Mouse (Mus musculus) embryo, embryonic 10.5 days (tissue): ENCODE data around the gene Mdk.

Experiments
- DNase-seq: peaks from one replicate; pipeline ENCODE4 v3.0.0-alpha.2; 2015; ENCODE audit warnings: low spot score

Gene Mdk

DNA sequence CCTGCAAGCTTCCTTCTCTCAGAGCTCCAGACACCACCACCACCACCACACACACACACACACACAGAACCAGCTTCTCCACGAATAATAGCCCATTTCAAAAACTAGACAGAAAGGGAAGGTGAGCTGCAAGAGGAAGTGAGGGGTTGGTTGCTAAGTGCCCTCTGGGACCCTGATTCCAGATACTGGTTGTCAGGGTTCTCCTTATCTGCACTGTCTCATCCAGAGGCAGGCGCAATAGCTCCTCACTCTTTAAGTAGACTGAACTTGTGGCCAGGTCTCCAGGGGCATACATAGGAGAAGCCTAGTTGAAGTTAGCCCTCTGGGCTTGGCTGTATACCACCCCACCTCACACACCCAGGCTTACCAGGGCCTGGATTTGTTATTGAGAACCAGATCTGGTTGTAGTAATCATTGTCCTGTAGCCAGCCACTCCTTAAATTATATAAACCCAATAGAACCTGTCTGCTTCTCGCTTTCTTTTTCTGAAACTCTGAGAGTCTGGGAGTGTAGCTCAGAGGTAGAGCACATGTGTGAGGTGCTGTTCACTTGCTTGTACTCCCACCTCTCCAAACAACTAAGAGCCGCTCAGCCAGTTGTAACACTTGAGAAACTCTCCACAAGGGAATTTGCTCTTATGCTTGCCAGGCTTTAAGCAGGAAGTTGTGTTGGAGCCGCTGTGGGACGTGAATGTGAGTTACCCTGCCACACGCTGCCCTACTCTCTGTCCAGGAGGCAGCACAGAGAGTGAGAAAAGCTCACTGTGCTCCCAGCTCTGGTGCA is 18.6 kb downstream of the Mdk start:
- DNase-seq = no peak

DNA sequence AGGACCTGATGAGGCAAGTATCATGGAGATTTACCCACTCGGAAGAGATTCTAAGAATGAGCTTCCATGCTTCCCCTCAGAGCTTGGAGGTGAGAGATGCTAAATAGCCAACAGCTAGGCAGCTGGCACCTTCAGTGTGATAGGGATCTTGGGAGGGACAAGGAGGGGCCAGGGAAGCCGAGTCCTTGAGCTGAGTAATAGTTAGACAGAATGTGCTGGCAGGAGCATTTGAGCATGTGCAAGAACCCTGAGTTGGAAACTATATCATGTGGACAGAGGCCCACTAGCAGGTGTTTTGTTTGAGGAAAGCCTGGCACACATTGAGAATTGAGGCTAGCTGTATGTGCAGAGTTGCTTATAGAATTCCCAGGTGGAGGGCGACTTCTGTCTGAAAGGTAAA is 19.5 kb downstream of the Mdk start:
- DNase-seq = no peak

DNA sequence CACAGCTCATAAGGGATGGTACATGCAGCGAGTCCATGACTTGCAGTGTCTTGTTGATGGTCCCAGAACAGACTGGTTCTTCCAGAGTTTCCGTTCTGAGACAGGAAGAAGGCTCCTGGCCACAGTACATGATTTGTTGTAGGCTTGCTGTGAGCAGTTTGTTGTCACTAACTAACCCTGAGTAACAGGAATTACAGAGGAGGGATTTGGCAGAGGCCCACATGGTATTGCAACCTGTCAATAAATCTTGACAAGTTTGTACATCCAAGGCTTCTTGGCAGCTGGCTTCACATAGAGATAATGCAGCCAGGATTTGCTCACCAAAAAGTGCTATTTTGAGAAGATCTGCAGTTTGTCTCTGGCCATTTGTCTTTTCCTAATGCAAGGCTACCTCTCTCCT is 26.0 kb downstream of the Mdk start:
- DNase-seq = no peak

DNA sequence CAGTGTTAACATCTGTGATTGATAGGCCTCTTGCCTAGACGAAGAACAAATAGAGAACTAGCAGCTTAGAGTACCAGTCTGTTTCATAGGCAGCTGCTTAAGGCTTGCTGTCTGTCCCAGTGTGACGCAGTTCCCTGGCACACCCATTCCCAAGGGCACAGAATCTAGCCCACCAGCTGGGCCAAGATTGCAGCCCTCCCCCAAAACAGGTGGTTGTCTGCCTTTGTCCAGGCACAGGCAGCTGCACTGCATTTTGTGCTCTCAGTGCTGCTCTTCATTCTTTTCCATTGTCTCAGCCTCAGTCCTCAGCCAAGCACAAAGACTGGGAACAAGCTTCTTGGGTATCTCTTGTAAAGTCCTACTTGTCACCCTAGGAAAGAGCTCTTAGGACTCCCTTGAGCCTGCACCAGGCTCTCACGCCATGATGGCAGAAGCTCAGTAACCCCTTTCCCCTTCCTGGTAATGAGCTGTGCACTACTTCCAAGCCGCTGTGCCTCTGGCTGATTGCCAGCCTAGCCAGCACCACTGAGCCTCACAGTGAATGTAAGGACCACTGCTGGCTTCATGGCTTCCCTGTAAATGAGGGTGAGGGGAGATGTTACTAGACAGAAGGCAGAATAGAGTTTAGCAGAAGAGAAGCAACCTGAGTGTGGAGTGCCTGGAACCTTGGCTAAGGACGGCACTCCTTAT is 27.3 kb downstream of the Mdk start:
- no peak for DNase-seq

DNA sequence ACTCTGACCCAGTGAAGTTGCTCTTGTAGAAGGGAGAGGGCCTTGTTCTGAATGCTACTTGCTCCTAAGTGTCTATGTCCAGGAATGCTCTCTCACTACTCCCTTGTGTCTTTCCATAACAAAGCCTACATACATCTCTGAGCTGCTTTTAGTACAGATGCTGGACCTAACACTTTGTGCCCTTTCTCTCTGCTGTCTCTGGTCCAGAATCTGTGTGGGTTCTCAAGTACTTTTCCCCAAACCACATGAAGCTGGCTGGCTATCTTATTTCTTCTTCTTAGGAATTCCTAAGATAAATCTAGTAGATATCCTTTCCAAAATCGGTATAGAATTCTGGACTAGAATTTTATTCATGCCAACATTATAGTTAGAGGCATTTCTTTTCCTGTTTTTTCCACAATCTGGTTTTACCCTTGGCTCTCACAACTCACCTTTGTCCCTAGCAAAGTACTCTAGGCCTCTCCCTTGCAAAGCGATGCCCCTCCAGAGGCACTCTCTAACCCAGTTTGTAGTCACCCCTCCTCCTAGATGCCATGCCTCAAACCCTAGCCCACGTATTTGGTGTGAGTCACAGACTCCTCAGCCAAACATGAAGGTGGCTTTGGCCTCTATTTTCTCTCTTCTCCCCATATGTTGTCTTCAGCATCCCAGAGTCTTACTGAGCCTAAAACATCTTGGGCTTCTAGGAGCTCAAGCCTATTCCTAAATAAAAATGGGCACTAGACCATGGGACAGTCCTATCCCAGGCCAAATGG is 28.7 kb downstream of the Mdk start:
- DNase-seq = no peak

DNA sequence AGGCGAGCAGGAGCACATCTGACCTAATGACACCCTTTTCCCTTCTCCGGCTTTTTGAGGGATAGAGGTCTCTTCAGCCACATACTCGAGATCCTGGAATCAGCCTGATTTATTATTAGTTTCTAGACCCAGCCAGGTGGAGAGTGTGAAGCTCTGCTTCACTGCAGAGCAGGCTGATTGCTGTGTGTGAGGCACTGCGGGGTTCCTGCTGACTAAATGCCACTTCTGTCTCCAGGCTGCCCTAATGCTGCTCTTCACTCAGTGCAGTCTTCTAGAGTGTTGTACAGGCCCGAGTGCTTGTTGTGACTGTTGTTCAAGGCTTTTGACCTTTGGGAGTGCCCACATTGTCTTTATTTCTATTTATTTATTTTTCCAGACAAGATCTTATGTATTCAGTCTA is 29.8 kb downstream of the Mdk start:
- no peak for DNase-seq

DNA sequence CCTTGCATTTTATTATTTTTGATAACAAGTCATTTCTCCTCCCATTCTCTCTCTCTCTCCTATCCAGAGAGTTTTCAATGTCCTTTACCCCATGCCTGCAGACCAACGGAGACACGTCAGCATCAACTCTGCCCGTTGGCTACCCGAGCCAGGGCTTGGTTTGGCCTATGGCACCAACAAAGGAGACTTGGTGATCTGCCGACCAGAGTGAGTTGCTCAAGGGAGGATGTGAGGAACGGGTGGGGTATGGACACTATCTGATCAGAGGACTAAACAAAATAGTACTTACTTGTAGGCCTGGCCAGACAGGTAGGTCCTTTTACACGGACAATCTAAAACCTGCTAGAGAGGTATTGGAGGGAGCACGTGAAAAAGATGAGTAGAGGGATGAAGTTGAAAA is 31.7 kb downstream of the Mdk start:
- no peak for DNase-seq

DNA sequence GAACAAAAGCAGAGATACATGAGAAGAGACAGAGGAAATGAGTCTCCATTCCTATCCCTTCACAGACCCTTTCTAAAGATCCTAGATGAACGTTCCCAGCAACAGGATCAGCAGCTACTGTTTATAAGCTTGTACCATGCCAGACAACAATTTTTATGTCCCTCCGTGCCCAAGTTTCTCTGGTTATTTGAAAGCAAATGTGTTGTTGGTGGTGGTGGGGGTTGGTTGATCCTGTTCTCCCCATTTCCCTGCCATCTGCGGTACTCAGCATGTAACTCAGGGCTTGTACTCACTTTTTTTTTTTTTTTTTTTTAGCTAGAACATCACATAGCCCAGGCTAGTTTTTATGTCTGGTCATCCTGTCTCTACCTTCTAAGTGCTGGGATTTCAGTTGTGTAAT is 33.0 kb downstream of the Mdk start:
- no peak for DNase-seq

DNA sequence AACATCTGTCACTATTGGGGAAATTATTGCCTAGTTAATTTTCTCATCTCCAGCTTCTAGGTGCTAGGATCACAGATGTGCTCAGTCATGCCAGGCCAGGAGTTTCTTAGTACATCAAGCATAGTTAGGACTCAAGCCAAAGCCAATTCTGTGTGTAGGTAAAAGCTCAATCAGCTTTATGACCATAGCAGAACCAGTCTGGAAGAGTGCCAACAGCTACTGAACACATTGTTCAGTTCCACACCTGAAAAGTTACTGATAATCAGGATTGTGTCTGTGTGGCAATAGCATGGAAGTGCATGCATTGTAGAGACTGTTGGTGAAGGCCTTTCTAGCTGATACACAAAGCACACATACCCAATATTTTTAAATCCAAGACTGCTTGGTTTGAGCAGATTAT is 34.1 kb downstream of the Mdk start:
- no peak for DNase-seq

DNA sequence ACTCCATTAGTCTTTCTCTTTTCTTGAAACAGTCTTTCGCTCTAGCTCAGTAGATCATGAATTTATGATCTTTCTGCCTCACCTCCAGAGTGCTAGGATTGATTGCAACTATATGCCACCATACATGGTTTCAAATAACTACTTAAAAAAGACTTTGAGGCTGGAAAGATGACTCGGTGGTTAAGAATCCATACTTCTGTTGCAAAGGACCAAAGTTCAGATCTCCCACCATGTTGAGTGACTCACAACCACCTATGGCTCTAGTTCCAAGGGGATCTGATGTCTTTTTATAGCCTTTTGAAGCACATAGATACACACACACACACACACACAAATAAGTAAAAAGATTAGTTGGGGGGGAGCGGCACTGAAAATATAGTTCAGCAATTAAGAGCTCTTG is 36.7 kb downstream of the Mdk start:
- no peak for DNase-seq

DNA sequence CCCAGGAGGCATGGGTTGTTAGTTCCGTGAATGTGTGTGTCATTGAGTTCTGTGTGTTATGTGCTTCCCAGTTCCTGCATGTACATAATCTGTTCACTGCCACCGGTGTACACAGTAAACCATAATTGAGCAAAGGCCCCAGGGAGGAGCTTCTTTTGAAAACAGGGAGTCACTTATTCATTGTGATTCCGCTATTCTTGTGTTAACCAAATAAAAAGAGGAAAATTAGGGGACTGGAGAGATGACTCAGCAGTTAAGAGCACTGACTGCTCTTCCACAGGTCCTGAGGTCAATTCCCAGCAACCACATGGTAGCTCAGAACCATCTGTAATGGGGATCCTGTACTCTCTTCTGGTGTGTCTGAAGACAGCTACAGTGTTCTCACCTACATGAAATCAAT is 37.4 kb downstream of the Mdk start:
- DNase-seq = no peak

DNA sequence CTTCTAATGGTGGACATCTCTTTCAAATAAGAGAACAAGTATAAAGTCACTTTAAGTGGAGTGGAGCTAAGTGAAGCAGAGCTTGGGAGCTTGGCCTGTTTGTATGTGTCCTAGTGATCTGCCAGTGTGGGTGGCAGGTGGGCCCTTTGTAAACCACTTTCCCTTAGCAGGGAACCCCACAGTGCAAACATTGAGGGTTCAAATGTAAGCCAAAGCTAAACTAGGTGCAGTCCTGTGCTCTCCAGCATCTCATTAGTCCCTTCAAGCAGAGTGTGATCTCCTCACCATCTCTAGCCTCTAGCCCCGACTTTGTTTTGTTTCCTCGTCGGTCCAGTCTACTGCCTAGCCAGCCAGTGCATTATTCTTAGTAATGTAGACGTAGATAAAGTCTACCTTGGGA is 47.5 kb downstream of the Mdk start:
- DNase-seq = no peak

DNA sequence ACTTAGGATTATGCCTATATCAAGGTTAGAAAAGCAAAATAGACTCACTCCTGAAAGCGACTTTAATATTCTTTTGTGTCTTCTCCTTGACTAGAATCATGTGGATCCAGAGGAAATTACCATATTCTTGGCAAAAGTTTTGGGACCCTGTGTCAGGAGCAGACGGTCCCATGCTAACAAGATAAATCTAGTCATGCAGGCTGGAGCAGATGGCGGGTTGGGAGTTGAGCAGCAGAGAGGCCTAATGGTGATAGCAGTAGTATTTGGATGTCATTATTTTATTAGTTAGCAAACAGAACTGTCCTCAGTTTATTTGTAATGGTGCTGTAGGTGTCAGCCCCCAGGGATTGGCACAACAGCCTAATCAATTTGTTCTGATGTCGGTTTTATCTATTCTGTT is 48.1 kb downstream of the Mdk start:
- DNase-seq = no peak
